Mouse (Mus musculus) stomach, embryonic 16.5 days (tissue): ENCODE measurements around the gene Irf2. TPM values are rescaled to one million over a fixed set of nuclear protein-coding genes. Genes with fewer than 3 reads are reported as not detected.

Experiments used
- ATAC-seq: fragments of 200-750 bp; cut with Nextera tagmentation; 2 replicates; pipeline ENCODE4 v1.8.0; 2017; ENCODE audit warnings: moderate number of reproducible peaks, moderate TSS enrichment; ENCODE audit not compliant: insufficient read depth, low FRiP score
- H3K27ac ChIP-seq: fragments of 300-500 bp; sonication (generic); 2 replicates; pipeline ENCODE4 v1.5.1; 2014; ENCODE audit warnings: low read length
- H3K27me3 ChIP-seq: fragments of 300-500 bp; sonication (generic); 2 replicates; pipeline ENCODE4 v1.6.1; 2014; ENCODE audit warnings: low read length, control low read depth, mixed read lengths; ENCODE audit not compliant: control insufficient read depth, insufficient read depth
- H3K36me3 ChIP-seq: fragments of 300-500 bp; sonication (generic); 2 replicates; pipeline ENCODE4 v1.6.1; 2014; ENCODE audit warnings: low read length; ENCODE audit not compliant: control insufficient read depth, insufficient read depth
- H3K4me1 ChIP-seq: fragments of 300-500 bp; sonication (generic); 2 replicates; pipeline ENCODE4 v1.6.1; 2014; ENCODE audit warnings: low read length, control low read depth, mixed read lengths; ENCODE audit not compliant: control insufficient read depth, insufficient read depth
- H3K4me2 ChIP-seq: fragments of 300-500 bp; sonication (generic); 2 replicates; pipeline ENCODE4 v1.6.1; 2014; ENCODE audit warnings: low read depth, low read length, mixed read lengths
- H3K4me3 ChIP-seq: fragments of 300-500 bp; sonication (generic); replicated peaks from 2 replicates; pipeline ENCODE4 v1.5.1; 2014; ENCODE audit warnings: mild to moderate bottlenecking, low read length
- H3K9ac ChIP-seq: fragments of 300-500 bp; sonication (generic); 2 replicates; pipeline ENCODE4 v1.6.1; 2014; ENCODE audit warnings: low read length
- H3K9me3 ChIP-seq: fragments of 300-500 bp; sonication (generic); replicated peaks from 2 replicates; pipeline ENCODE4 v1.6.1; 2016; ENCODE audit warnings: low read length, control low read depth; ENCODE audit not compliant: control insufficient read depth
- WGBS: fragments of 180-500 bp; shearing (Covaris S2); extraction: QIAGEN DNeasy Blood & Tissue Kit; methylation state at CpG from one replicate; pipeline ENCODE4 v1.1.7; 2014; 5-methylcytosine and 5-hydroxymethylcytosine counted together
- polyA plus RNA-seq: library from polyadenylated mRNA; unstranded; fragments of >200 nt; fragmentation: Nextera tagmentation; extraction: Ambion mirVana; gene quantifications from 2 replicates; pipeline ENCODE4 v1.2.1, GENCODE M21; 2015

Irf2 gene
- polyA plus RNA-seq, 1 experiment from 2014 or later, result 27.5 TPM

DNA sequence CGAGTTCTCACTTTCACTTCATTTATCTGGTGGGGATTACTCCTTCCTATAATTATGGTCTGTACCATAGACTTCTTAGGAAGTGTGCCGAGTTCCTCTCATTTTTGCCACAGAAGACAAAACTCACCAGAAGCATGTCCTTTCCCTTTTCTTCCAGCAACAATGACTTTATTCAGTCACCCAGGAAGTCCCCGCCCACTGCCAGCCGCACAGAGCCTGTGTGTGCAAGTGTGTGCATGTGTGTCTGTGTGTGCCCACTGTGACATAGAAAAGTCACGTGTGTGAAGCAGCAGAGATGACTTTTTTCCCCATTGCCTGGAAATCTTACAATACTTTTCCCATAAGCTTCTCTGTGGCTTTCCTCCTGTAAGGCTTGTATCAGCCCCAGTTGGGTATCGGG, 141.8 kb downstream of the Irf2 start:
- peak overlapping the region; percentile 29; the same call in 1 of the 2 replicates for H3K27ac ChIP-seq

DNA sequence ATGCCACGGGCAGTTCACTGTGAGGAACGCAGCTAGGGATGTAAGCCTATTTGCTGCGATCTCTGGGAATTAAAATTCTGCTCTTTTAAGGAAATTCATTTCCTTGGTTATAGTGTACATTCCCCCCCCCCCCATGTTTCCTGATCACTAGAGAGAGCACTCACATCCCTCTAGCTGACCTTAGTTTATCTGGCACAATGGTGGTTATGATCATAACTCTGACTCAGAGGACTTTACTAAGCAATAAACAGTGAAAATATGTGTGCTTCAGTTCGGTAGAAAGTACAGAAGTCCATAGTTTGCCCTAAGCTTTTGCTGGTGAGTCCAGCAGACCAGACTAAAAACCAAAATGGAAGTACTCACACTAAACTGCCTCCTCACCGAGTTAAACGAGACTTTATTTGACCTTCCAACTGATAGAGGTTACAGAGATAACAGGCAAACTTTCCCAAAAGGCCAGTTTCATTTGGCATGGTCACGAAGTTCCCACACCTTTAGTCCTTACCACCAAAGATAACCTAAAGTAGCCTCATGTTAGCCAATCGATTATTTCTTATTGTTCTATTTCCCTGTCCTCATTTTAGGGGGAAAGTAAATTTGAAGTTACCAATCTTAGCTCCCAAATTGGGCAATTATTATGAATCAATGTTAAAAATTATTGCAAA, 142.4 kb downstream of the Irf2 start:
- no peak for ATAC-seq
- H3K4me3 ChIP-seq, result no peak overlapping the region
- H3K27me3 ChIP-seq, result no peaks in the 10 kb centered on the region
- peak overlapping the region; percentile 29; the same call in 1 of the 2 replicates for H3K27ac ChIP-seq
- H3K36me3 ChIP-seq, result no peaks in the 10 kb centered on the region
- peaks cover 8% of the 10 kb centered on the region; the same call in 1 of the 2 replicates for H3K4me1 ChIP-seq
- H3K4me2 ChIP-seq, result no peak overlapping the region
- no peak overlapping the region for H3K9ac ChIP-seq
- WGBS, result 67% methylated on average over 8 of the region's 8 CpGs
- no peaks in the 10 kb centered on the region for H3K9me3 ChIP-seq

More for the DNA sequence above, 141.8 kb downstream of the Irf2 start:
- ATAC-seq, result no peak
- Histone ChIP-seq H3K4me3 (no peak overlapping the region), H3K36me3 (no peaks in the 10 kb centered on the region), H3K9me3 (no peaks in the 10 kb centered on the region), H3K4me1 (peaks cover 10% of the 10 kb centered on the region; the same call in 1 of the 2 replicates), H3K27me3 (no peaks in the 10 kb centered on the region), H3K4me2 (peak overlapping the region; percentile 4; the same call in 1 of the 2 replicates), H3K9ac (no peak overlapping the region)
- 71% methylated on average over 6 of the region's 6 CpGs for WGBS

DNA sequence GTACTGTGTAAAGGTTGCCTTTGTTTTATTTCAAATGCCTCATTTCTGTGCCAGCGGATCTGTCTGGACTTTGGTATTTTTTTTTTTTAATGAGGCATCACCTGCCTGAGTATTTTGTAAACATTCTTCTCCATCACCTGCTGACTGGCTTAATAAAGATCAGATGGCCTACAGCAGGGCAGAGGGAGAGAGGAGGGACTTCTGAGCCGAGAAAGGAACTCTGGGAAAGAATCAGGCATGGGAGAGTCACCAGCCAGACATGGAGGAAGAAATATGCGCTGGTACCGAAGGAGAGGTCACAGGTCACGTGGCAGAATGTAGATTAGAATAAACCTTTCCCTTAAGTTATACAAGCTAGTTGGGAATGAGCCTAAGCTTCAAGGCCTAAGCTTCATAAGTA, 143.2 kb downstream of the Irf2 start:
- H3K9ac ChIP-seq, result no peak overlapping the region
- H3K27me3 ChIP-seq, result no peaks in the 10 kb centered on the region
- H3K27ac ChIP-seq, result peak overlapping the region; percentile 53
- H3K4me2 ChIP-seq, result no peak overlapping the region
- WGBS, result 25% methylated on average over 5 of the region's 5 CpGs
- no peak overlapping the region for H3K4me3 ChIP-seq
- H3K9me3 ChIP-seq, result no peaks in the 10 kb centered on the region
- H3K4me1 ChIP-seq, result peaks cover 9% of the 10 kb centered on the region; the same call in 1 of the 2 replicates
- H3K36me3 ChIP-seq, result no peaks in the 10 kb centered on the region
- ATAC-seq, result peak; percentile 46; the same call in 1 of the 2 replicates

DNA sequence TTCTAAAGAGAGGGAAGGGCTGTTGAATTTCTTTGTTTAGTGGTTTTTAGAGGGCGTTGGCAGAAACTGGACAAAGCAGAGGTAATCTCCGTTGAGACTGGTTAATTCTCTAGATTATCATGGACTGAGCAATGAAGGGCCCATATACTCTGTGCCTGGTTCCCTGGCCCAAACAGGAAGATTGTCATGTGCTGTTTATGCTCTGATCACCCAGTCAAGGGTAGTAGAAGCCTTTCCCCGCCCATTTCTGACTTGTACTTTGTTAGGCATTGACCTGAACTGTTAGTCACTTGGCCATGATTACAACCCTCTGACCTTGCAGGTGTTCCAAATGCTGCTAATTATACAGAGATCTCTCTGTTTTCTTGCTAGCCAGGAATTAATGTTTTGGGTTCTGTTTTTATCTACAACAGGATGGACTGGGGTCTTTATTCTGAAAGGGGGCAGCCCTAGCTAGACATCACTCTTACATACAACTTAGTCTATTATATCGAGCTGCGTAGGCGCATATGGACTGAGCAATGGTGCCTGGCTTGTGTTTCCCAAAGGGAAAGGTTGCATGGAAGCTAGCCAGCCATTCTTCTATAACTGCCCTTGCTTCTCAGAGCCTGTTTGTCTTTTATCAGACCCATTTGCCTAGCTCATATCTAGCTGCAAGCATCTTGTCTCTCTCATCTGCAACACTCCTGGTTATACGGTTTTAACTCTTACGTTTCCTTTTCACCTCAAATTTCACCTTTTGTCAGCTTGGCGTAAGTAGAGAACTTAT, 143.9 kb downstream of the Irf2 start:
- H3K4me1 ChIP-seq, result peaks cover 15% of the 10 kb centered on the region
- H3K27me3 ChIP-seq, result no peaks in the 10 kb centered on the region
- H3K4me2 ChIP-seq, result no peak overlapping the region
- H3K36me3 ChIP-seq, result no peaks in the 10 kb centered on the region
- H3K4me3 ChIP-seq, result no peak overlapping the region
- no peak overlapping the region for H3K9ac ChIP-seq
- H3K27ac ChIP-seq, result peak overlapping the region; percentile 53
- 78% methylated on average over 9 of the region's 9 CpGs for WGBS
- H3K9me3 ChIP-seq, result no peaks in the 10 kb centered on the region
- ATAC-seq, result peak; percentile 50; the same call in 1 of the 2 replicates

DNA sequence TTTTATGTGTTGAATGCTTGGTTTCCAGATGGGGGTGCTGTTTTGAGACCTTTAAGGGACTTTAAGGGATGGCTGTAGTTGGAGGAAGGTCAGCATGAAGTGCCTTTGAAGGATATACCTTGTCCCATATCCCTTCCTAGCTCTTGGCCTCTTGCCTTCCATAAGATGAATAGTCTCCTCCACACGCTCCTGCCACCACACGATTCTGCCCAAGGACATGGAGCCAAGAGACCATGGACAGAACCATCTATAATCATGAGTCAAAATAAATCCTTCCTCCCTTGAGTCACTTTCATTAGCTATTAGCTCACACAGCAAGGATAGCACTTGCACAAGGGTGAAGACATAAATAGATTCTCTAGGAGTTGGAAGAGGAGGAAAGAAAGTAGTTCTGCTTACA, 146.3 kb downstream of the Irf2 start:
- Histone ChIP-seq H3K27ac (no peak overlapping the region), H3K36me3 (no peaks in the 10 kb centered on the region), H3K4me2 (no peak overlapping the region), H3K9ac (no peak overlapping the region), H3K9me3 (no peaks in the 10 kb centered on the region), H3K4me3 (no peak overlapping the region), H3K4me1 (peaks cover 25% of the 10 kb centered on the region), H3K27me3 (no peaks in the 10 kb centered on the region)
- no peak for ATAC-seq
- WGBS, result 72% methylated on average over 2 of the region's 2 CpGs

DNA sequence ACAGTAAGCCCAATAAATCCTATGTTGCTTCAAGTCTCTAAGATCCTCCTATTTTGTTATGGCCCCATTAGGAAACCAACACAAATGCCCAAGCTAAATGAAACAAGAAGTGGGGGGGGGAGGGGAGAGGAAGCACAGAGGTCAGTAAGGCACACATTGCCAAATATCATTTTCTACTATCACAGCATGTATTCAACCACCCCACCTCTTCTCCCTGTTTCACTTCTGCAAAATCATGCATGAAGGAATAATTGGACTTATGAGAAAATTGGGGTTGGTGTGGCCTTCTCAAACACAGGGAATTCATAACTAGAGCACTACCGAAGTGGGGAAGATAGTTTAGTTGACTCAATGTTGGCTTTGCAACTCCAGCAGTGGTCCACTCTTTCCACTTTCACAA, 146.7 kb downstream of the Irf2 start:
- Histone ChIP-seq H3K27me3 (no peaks in the 10 kb centered on the region), H3K36me3 (no peaks in the 10 kb centered on the region), H3K4me1 (peaks cover 24% of the 10 kb centered on the region), H3K4me2 (no peak overlapping the region), H3K9me3 (no peaks in the 10 kb centered on the region), H3K27ac (no peak overlapping the region), H3K4me3 (no peak overlapping the region), H3K9ac (no peak overlapping the region)
- ATAC-seq, result no peak
- 88% methylated on average over 1 of the region's 1 CpGs for WGBS

DNA sequence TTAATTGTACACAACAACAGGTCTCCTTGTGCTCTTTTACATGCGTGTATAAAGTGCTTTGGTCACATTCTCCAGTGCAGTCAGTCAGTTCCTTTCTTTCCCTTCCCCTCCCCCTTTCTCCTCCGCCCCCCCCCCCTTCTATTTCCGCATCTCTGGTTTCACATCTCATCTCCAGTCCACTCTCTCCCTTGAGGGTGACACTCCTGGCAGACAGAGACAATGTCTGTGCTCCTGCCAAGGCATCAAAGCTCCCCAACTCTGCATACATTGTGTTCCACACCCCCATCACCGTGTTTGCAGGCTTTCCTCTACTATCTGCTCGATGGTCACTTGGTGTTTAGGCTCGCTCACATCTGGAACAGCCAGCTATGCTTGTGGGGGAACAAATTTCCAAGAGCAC, 147.9 kb downstream of the Irf2 start:
- Histone ChIP-seq H3K9me3 (no peaks in the 10 kb centered on the region), H3K4me1 (peaks cover 23% of the 10 kb centered on the region), H3K9ac (no peak overlapping the region), H3K27ac (no peak overlapping the region), H3K4me3 (no peak overlapping the region), H3K4me2 (no peak overlapping the region), H3K27me3 (no peaks in the 10 kb centered on the region), H3K36me3 (no peaks in the 10 kb centered on the region)
- 73% methylated on average over 6 of the region's 6 CpGs for WGBS
- ATAC-seq, result no peak

DNA sequence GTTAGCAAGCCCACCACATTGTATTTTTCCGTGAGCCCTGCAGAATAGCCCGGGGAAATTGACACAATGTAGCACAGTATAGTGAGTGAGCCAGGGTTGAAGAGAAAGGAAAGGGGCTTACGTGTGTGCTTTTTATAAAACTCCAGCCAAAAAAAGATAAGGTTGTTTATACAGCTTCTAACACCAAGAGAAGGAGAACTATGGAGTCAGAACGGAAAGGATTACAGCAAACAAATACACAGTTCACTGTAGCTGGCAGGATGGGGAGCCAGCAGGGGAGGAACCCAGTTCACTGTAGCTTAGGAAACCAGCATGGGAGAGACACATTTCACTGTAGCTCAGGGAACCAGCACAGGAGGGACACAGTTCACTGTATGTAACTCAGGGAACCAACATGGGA, 149.0 kb downstream of the Irf2 start:
- H3K4me3 ChIP-seq, result no peak overlapping the region
- 20% methylated on average over 4 of the region's 4 CpGs for WGBS
- peak; percentile 57; the same call in 1 of the 2 replicates for ATAC-seq
- H3K27ac ChIP-seq, result peak overlapping the region; percentile 74
- H3K9ac ChIP-seq, result no peak overlapping the region
- H3K9me3 ChIP-seq, result no peaks in the 10 kb centered on the region
- no peaks in the 10 kb centered on the region for H3K36me3 ChIP-seq
- H3K27me3 ChIP-seq, result no peaks in the 10 kb centered on the region
- H3K4me2 ChIP-seq, result peak overlapping the region; percentile 7; the same call in 1 of the 2 replicates
- peaks cover 30% of the 10 kb centered on the region for H3K4me1 ChIP-seq

DNA sequence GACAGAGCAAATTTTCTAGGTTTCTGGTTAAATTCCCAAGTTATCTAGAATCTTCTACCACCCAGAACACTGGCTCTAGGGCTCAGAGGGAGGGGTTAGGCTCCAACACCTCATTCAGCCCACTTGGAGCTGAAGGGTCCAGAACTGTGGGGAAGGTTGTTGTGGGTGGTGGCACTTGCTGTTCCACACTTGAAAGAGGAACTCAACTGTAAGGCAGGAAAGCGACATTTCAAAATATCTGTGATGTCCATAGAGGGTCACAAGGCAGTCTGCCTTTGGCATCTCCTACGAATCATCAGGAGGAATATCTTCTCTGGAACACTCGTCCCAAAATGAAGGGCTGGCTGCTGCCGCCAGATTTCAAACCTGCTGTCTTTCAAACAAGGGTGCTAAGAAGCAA, 150.7 kb downstream of the Irf2 start:
- no peak for ATAC-seq
- Histone ChIP-seq H3K4me3 (no peak overlapping the region), H3K4me1 (peaks cover 30% of the 10 kb centered on the region), H3K9ac (no peak overlapping the region), H3K4me2 (no peak overlapping the region), H3K27me3 (no peaks in the 10 kb centered on the region), H3K36me3 (no peaks in the 10 kb centered on the region), H3K9me3 (no peaks in the 10 kb centered on the region), H3K27ac (no peak overlapping the region)
- 80% methylated on average over 4 of the region's 4 CpGs for WGBS
